Mouse (Mus musculus) heart, postnatal 14 days (tissue): ENCODE results near the gene Rit1. TPM values are rescaled to one million over a fixed set of nuclear protein-coding genes. Genes with fewer than 3 reads are reported as not detected.
"Not testable (repeated sequence)": the region's sequence is repeated elsewhere in the genome, so short reads cannot be mapped to it uniquely, and the experiment has no call there.

Experiments
- DNase-seq, 2 experiments: peaks; one replicate each; pipeline ENCODE4 v3.0.0; 2021 to 2022
- intact Hi-C: fragments of 180-260 bp; cut with DNase I; formaldehyde crosslinking; loops from one replicate; pipeline ENCODE4 v1.15.1; 2025
- long read RNA-seq, 2 experiments: library from polyadenylated mRNA; stranded (forward); transcript quantifications; one replicate each; pipeline ENCODE4 v2.0.0; 2021
- total RNA-seq, 2 experiments: library from RNA; stranded (reverse); gene quantifications; 2 replicates each; pipeline ENCODE4 v1.2.3; 2021

Rit1 gene
- 10 to 100 TPM; 59.5 to 73.4 TPM for total RNA-seq
- long read RNA-seq, experiment 1, transcript Rit1-201 (6 exons, 1,204 nt) = major isoform, 55 of 70 reads
- long read RNA-seq, experiment 1, partial matches to known transcripts = 1 of 70 reads
- long read RNA-seq, experiment 1, other reads (novel, unspliced or antisense) = 12 of 70 reads
- long read RNA-seq, experiment 2, transcript Rit1-201 (6 exons, 1,204 nt) = major isoform, 51 of 71 reads
- long read RNA-seq, experiment 2, partial matches to known transcripts = 2 of 71 reads
- long read RNA-seq, experiment 2, other reads (novel, unspliced or antisense) = 16 of 71 reads

GRCm38 (mm10) chr3:88716399-88717197, at the start of gene Rit1:
Gene Rit1 (plus strand): TSS chr3:88716838.
- intact Hi-C loops = loop anchor here (2.0 kb wide), 1 partner anchor 30 kb away; no protein-coding TSS in a partner anchor
- peak; percentile 91 to 93 for DNase-seq

- peak; percentile 75 to 90 for DNase-seq
- intact Hi-C loops = loop anchor here (5.0 kb wide), 1 partner anchor 60 kb away; no protein-coding TSS in a partner anchor
These were observed 39.2 kb upstream of the Rit1 start for GRCm38 (mm10) chr3:88677399-88677798.

- intact Hi-C loops = no loop called here
- DNase-seq = no peak
These were observed 32.8 kb upstream of the Rit1 start for GRCm38 (mm10) chr3:88683814-88684213.

GRCm38 (mm10) chr3:88684236-88684979, 32.2 kb upstream of the Rit1 start:
- DNase-seq = no peak
- intact Hi-C loops = no loop called here

GRCm38 (mm10) chr3:88684980-88685941, 31.4 kb upstream of the Rit1 start, which contains the start of gene Khdc4:
Gene Khdc4 (plus strand): TSS chr3:88685803.
- peak; percentile 96 for DNase-seq
- intact Hi-C loops = no loop called here

- intact Hi-C loops = loop anchor here (2.0 kb wide), 1 partner anchor 31 kb away; the partner anchor contains the start of gene Rit1
- peak; percentile 52 to 57 for DNase-seq
These were observed 30.6 kb upstream of the Rit1 start for GRCm38 (mm10) chr3:88685958-88686451.

- intact Hi-C loops = loop anchor here (2.0 kb wide), 1 partner anchor 30 kb away; the partner anchor contains the start of gene Rit1
These were observed 29.7 kb upstream of the Rit1 start for GRCm38 (mm10) chr3:88686734-88687611.

GRCm38 (mm10) chr3:88689079-88689478, 27.6 kb upstream of the Rit1 start:
- DNase-seq = no peak
- intact Hi-C loops = no loop called here

More at GRCm38 (mm10) chr3:88686734-88687611, 29.7 kb upstream of the Rit1 start:
- no peak for DNase-seq

- intact Hi-C loops = no loop called here
- DNase-seq = peak in 1 of 2 experiments; percentile 8
These were observed 21.1 kb upstream of the Rit1 start for GRCm38 (mm10) chr3:88695545-88695944.

- intact Hi-C loops = no loop called here
- no peak for DNase-seq
These were observed 18.6 kb upstream of the Rit1 start for GRCm38 (mm10) chr3:88698051-88698450.

GRCm38 (mm10) chr3:88698834-88699233, 17.8 kb upstream of the Rit1 start:
- intact Hi-C loops = no loop called here
- DNase-seq = no peak

- intact Hi-C loops = no loop called here
- no peak for DNase-seq
These were observed 16.4 kb upstream of the Rit1 start for GRCm38 (mm10) chr3:88700247-88700646.

GRCm38 (mm10) chr3:88701222-88701621, 15.4 kb upstream of the Rit1 start:
- peak in 1 of 2 experiments; percentile 12 for DNase-seq
- intact Hi-C loops = no loop called here

GRCm38 (mm10) chr3:88713709-88714108, 2.9 kb upstream of the Rit1 start:
- intact Hi-C loops = no loop called here
- DNase-seq = no peak

- intact Hi-C loops = no loop called here
- DNase-seq = no peak
These were observed 1.9 kb upstream of the Rit1 start for GRCm38 (mm10) chr3:88714725-88715124.

- intact Hi-C loops = loop anchor here (2.0 kb wide), 1 partner anchor 29 kb away; no protein-coding TSS in a partner anchor
These were observed 922 bp upstream of the Rit1 start for GRCm38 (mm10) chr3:88715716-88716115.

GRCm38 (mm10) chr3:88717198-88717798, 660 bp downstream of the Rit1 start:
- DNase-seq = peak; percentile 39 to 45
- intact Hi-C loops = loop anchor here (2.0 kb wide), 1 partner anchor 30 kb away; no protein-coding TSS in a partner anchor

More at GRCm38 (mm10) chr3:88715716-88716115, 922 bp upstream of the Rit1 start:
- DNase-seq = not testable (repeated sequence)
